Mouse (Mus musculus) intestine, embryonic 16.5 days (tissue): ENCODE data around the gene Klhl26. TPM values are rescaled to one million over a fixed set of nuclear protein-coding genes. Genes with fewer than 3 reads are reported as not detected.

Source experiments
- ATAC-seq: fragments of 200-750 bp; cut with Nextera tagmentation; 2 replicates; pipeline ENCODE4 v1.8.0; 2017; ENCODE audit warnings: moderate TSS enrichment, moderate library complexity
- H3K27ac ChIP-seq: fragments of 300-500 bp; sonication (generic); 2 replicates; pipeline ENCODE4 v1.5.1; 2014; ENCODE audit warnings: mild to moderate bottlenecking, low read length
- H3K27me3 ChIP-seq: fragments of 300-500 bp; sonication (generic); replicated peaks from 2 replicates; pipeline ENCODE4 v1.6.1; 2014; ENCODE audit warnings: low read length, control low read depth, mixed read lengths; ENCODE audit not compliant: control insufficient read depth, insufficient read depth
- H3K36me3 ChIP-seq: fragments of 300-500 bp; sonication (generic); 2 replicates; pipeline ENCODE4 v1.6.1; 2014; ENCODE audit warnings: low read length, control low read depth; ENCODE audit not compliant: control insufficient read depth, insufficient read depth
- H3K4me1 ChIP-seq: fragments of 300-500 bp; sonication (generic); 2 replicates; pipeline ENCODE4 v1.6.1; 2014; ENCODE audit warnings: low read length, control low read depth, mixed read lengths; ENCODE audit not compliant: control insufficient read depth, insufficient read depth
- H3K4me2 ChIP-seq: fragments of 300-500 bp; sonication (generic); 2 replicates; pipeline ENCODE4 v1.6.1; 2014; ENCODE audit warnings: low read depth, low read length, control low read depth
- H3K4me3 ChIP-seq: fragments of 300-500 bp; sonication (generic); 2 replicates; pipeline ENCODE4 v1.5.1; 2014; ENCODE audit warnings: mild to moderate bottlenecking, low read length
- H3K9ac ChIP-seq: fragments of 300-500 bp; sonication (generic); 2 replicates; pipeline ENCODE4 v1.6.1; 2014; ENCODE audit warnings: low read depth, low read length
- H3K9me3 ChIP-seq: fragments of 300-500 bp; sonication (generic); 2 replicates; pipeline ENCODE4 v1.6.1; 2016; ENCODE audit warnings: low read length, control low read depth; ENCODE audit not compliant: control insufficient read depth
- WGBS: fragments of 180-500 bp; shearing (Covaris S2); extraction: QIAGEN DNeasy Blood & Tissue Kit; methylation state at CpG from one replicate; pipeline ENCODE4 v1.1.7; 2014; 5-methylcytosine and 5-hydroxymethylcytosine counted together
- polyA plus RNA-seq: library from polyadenylated mRNA; unstranded; fragments of >200 nt; fragmentation: Nextera tagmentation; extraction: Ambion mirVana; gene quantifications from 2 replicates; pipeline ENCODE4 v1.2.1, GENCODE M21; 2015

The Klhl26 gene
- polyA plus RNA-seq: 21.2 and 21.5 TPM in 2 replicates

DNA sequence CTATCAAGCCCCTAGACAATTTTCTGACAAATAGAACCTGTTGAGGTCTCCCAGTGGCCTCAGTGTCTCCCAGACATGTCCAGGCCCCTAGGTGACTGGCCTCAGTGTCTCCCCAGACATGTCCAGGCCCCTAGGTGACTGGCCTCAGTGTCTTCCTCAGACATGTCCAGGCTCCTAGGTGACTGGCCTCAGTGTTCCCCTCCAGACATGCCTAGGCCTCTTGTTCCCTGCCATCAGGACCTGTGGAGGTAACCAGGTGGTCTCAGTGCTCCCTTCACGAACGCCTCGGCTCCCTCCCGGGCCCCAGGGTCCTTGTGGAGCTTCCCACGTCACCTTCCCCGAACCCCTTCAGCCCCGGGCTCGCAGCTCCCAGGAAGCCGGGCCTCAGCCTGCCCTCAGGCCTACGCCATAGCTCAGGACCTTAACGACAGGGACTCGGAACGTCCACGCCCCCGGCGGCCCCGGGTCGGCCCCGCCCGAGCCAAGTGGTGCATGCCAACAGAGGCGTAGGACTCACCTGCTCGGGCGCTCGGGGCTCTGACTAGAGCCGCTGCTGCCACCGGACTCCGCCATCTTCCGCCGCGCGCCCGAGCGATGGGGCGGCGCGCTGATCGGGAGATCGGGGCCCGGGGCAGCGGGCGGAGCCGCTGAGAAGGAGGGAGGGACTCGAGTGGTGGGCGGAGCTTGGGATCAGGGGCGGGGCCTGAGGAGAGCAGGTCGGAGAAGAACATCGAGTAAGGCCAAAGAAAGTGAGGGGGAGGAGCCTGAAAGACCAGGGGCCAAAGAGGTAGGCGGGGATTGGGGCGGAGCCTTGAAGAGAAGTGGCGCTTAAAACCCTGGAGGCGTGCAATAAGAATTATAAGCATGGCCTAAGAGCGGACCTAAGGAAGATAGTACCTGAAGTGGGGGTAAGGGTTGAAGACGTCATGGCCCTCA, at the start of gene Klhl26:
Gene Klhl26 (minus strand): TSS at position 636 of the 936 bp plus-strand sequence.
- under 1% methylated on average over 53 of the region's 53 CpGs for WGBS
- peak; percentile 89 for ATAC-seq

GRCm38 (mm10) chr8:70522592-70523403, 46.0 kb upstream of the Klhl26 start:
- Histone ChIP-seq H3K36me3 (0 out of 2 replicates have a peak, but pooled peaks cover 3% of the 10 kb centered on the region), H3K27me3 (no peaks in the 10 kb centered on the region), H3K9me3 (no peaks in the 10 kb centered on the region), H3K4me1 (peaks cover 5% of the 10 kb centered on the region), H3K4me3 (peak overlapping the region; percentile 83), H3K4me2 (peak overlapping the region; percentile 68), H3K9ac (peak overlapping the region; percentile 84), H3K27ac (peak overlapping the region; percentile 93)
- peak; percentile 83 for ATAC-seq
- WGBS: 1% methylated on average over 49 of the region's 51 CpGs

More for the DNA sequence above, at the start of gene Klhl26:
- H3K9ac ChIP-seq: peak within 1 kb of the TSS; percentile 83
- H3K27me3 ChIP-seq: no peaks in the 10 kb centered on the region
- peak within 1 kb of the TSS; percentile 74 for H3K4me3 ChIP-seq
- peak within 1 kb of the TSS; percentile 62 for H3K27ac ChIP-seq
- H3K36me3 ChIP-seq: no peaks in the 10 kb centered on the region
- H3K4me2 ChIP-seq: peak within 1 kb of the TSS; percentile 91
- no peaks in the 10 kb centered on the region for H3K9me3 ChIP-seq
- H3K4me1 ChIP-seq: peaks cover 12% of the 10 kb centered on the region

- Histone ChIP-seq H3K9ac (no peak overlapping the region), H3K4me1 (peaks cover 5% of the 10 kb centered on the region), H3K36me3 (0 out of 2 replicates have a peak, but pooled peaks cover 3% of the 10 kb centered on the region), H3K27ac (no peak overlapping the region), H3K4me2 (no peak overlapping the region), H3K27me3 (no peaks in the 10 kb centered on the region), H3K4me3 (no peak overlapping the region), H3K9me3 (no peaks in the 10 kb centered on the region)
- 63% methylated on average over 2 of the region's 2 CpGs for WGBS
- no peak for ATAC-seq
These were observed 42.8 kb upstream of the Klhl26 start for GRCm38 (mm10) chr8:70519606-70520005.

DNA sequence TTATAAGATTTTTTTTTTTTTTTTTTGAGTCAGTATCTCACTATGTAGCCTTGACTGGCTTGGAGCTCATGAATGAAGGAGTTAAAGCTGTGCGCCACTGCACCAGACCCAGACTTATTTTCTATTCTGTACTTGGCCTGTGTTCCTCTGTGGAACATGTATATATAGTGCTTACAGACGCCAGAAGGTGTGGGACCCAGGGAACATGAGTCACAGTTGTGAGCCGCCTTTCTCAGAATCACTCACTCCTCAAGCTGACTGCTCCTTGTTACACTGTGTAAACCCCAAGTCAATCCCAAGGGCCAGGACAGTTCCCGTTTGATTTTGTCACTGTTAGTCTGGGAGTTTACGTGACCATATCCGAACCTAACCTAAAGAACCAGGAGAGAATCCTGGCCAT, 42.3 kb upstream of the Klhl26 start:
- Histone ChIP-seq H3K27ac (no peak overlapping the region), H3K9ac (no peak overlapping the region), H3K27me3 (no peaks in the 10 kb centered on the region), H3K36me3 (0 out of 2 replicates have a peak, but pooled peaks cover 3% of the 10 kb centered on the region), H3K4me1 (peaks cover 5% of the 10 kb centered on the region), H3K4me2 (no peak overlapping the region), H3K4me3 (no peak overlapping the region), H3K9me3 (no peaks in the 10 kb centered on the region)
- WGBS: 87% methylated on average over 6 of the region's 6 CpGs
- no peak for ATAC-seq

GRCm38 (mm10) chr8:70517940-70518643, 41.3 kb upstream of the Klhl26 start:
- no peak overlapping the region for H3K27ac ChIP-seq
- no peaks in the 10 kb centered on the region for H3K9me3 ChIP-seq
- H3K4me3 ChIP-seq: no peak overlapping the region
- H3K4me2 ChIP-seq: no peak overlapping the region
- no peak overlapping the region for H3K9ac ChIP-seq
- 0 out of 2 replicates have a peak, but pooled peaks cover 3% of the 10 kb centered on the region for H3K36me3 ChIP-seq
- no peaks in the 10 kb centered on the region for H3K27me3 ChIP-seq
- no peak for ATAC-seq
- H3K4me1 ChIP-seq: peaks cover 6% of the 10 kb centered on the region; the same call in 1 of the 2 replicates
- WGBS: 82% methylated on average over 10 of the region's 10 CpGs

DNA sequence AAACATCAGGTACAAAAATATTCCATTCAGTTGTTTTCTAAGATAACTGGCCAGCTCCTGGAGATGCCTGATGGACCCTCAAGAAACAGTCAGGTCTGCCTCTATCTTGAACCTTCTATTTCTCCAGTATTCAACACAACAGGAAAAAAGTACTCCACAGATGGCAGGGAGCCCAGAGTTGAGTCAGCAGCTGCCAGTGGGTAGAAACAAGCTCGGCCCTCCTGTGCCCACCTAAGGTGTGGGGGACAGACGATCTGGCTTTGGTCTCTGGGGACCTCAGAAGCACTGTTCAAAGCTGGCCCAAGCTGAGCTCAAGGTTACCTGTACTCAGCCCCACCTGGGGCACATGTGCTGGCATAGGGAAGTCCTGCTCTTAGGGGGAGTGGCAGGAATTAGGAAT, 36.7 kb upstream of the Klhl26 start:
- Histone ChIP-seq H3K9ac (no peak overlapping the region), H3K4me3 (no peak overlapping the region), H3K27me3 (no peaks in the 10 kb centered on the region), H3K4me1 (peaks cover 25% of the 10 kb centered on the region), H3K4me2 (no peak overlapping the region), H3K36me3 (no peaks in the 10 kb centered on the region), H3K9me3 (no peaks in the 10 kb centered on the region), H3K27ac (0 out of 2 replicates have a peak overlapping the region, but pooled peaks have one; percentile 4)
- ATAC-seq: no peak
- WGBS: 62% methylated on average over 2 of the region's 2 CpGs

DNA sequence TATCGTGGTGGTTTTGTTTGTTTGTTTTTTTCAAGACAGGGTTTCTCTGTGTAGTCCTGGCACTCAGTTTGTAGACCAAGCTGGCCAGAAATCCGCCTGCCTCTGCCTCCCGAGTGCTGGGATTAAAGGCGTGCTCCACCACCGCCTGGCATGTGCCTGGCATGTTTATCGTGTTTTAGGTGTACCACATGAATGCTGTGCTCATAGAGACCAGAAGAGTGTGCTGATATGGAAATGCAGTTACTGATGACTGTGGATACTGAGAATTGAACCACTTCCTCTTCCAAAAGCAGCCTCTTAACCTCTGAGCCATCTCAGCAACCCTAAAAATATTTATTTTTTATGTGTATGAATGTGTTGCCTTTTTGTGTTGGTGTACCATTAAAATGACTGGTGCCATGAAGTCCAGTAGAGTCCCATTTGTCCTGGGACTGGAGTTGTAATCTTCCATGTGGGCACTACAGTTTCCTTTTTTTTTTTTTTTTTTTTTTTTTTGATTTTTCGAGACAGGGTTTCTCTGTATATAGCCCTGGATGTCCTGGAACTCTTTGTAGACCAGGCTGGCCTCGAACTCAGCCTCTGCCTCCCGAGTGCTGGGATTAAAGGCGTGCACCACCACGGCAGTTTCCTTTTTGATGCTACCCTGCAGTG, 35.6 kb upstream of the Klhl26 start:
- H3K4me1 ChIP-seq: peaks cover 26% of the 10 kb centered on the region
- H3K36me3 ChIP-seq: peaks cover 7% of the 10 kb centered on the region
- no peak overlapping the region for H3K4me2 ChIP-seq
- no peak overlapping the region for H3K4me3 ChIP-seq
- H3K9me3 ChIP-seq: no peaks in the 10 kb centered on the region
- H3K27me3 ChIP-seq: no peaks in the 10 kb centered on the region
- ATAC-seq: no peak
- H3K27ac ChIP-seq: no peak overlapping the region
- 92% methylated on average over 11 of the region's 11 CpGs for WGBS
- no peak overlapping the region for H3K9ac ChIP-seq

DNA sequence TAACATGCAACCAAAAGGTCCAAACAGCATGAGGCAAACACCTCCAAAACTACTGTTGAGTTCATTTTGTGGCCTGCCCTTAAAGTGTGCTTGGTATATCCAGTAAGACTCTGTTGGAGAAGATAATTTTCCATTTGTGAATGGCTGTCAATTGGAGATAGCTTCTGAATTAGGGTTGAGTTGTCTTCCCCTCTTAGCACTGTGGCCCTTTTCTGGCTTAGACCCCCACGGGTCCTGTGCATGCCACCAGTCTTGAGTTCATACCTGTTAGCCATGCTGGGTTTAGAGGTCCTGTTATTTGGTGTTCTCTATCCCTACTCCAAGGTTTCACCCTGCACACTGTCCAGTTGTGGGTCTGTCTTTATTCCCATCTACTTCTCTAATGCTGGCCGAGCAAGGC, 35.0 kb upstream of the Klhl26 start:
- Histone ChIP-seq H3K9me3 (no peaks in the 10 kb centered on the region), H3K9ac (peak overlapping the region; percentile 90; the same call in 1 of the 2 replicates), H3K4me3 (no peak overlapping the region), H3K36me3 (peaks cover 7% of the 10 kb centered on the region), H3K27ac (no peak overlapping the region), H3K4me2 (peak overlapping the region; percentile 46; the same call in 1 of the 2 replicates), H3K4me1 (peaks cover 26% of the 10 kb centered on the region), H3K27me3 (no peaks in the 10 kb centered on the region)
- ATAC-seq: no peak
- 96% methylated on average over 2 of the region's 2 CpGs for WGBS
